Mouse (Mus musculus): Measurements from ENCODE around the gene Glul.

GRCm38 (mm10) chr1:153900381-153900780, 637 bp downstream of the Glul start:
- no peak for TF ChIP-seq POLR2A (IDR thresholded peaks at IDR 0.05; ENCODE audit: insufficient read depth, low read depth, low read length)
- TF ChIP-seq CTCF (IDR thresholded peaks at IDR 0.05; ENCODE audit: insufficient read depth, low read depth, low read length): no peak

Data from olfactory bulb, adult 2 months (tissue).